Mouse (Mus musculus): ENCODE measurements at regions not wholly inside any gene's neighbourhood (a gene's known extent, or its start where the extent isn't known, plus 50 kb on each side); places are given as distances from the start of the nearest gene placed in this dataset.

DNA sequence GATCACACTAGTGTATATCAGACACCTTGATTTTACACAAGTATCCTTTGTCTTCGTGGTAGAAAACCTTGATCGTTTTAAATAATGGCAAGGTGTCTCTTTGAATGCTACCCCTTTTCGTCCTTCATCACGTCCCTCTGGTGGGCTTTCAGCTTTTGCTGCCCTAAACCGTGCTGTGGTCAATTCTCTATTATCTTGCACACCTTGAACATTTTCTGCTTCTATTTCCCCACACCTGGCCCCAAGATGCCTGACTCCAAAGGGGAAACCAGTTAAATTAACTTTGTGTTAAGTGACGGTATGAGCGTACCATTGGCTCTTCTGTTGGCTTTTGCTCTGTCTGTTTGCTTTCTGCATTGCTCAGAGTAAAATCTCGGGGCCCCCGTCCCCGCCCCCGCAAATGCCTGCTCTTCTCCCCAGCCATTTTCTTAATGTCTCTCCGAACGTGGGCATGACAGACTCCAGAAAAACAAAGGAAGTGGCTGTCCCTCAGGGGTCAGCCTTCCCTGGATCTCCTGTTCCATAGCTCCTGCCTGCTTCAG, 74.2 kb upstream of the Zfp217 start:
- WGBS = 33% methylated on average over 13 of the region's 13 CpGs
- DNase-seq (ENCODE audit: low read depth, low spot score) = no peak

DNA sequence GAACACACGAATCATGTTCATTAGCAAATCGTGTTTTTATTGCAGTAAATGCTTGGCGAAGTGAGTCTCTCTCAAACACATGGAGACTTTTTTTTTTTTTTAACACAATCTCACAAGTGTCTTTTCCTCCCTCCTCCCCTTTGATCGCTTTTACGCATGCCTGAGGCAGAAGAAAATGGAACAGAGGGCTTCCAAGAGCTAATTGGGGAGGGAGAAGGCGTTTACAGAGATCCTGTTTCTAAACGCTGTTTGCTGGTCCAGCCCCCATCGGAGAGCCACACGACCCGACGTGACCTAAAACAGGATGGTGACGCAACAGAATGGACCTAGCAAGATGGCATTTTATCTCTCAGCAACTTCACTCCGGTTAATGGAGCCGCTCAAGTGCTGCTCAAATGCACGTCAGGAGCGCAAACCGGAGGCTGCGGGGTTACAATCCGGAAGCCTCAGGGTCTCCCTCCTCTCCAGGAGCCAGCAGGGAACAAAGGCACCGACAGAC, 73.0 kb upstream of the Zfp217 start:
- 4% methylated on average over 20 of the region's 20 CpGs for WGBS
- DNase-seq (ENCODE audit: low read depth, low spot score) = no peak

DNA sequence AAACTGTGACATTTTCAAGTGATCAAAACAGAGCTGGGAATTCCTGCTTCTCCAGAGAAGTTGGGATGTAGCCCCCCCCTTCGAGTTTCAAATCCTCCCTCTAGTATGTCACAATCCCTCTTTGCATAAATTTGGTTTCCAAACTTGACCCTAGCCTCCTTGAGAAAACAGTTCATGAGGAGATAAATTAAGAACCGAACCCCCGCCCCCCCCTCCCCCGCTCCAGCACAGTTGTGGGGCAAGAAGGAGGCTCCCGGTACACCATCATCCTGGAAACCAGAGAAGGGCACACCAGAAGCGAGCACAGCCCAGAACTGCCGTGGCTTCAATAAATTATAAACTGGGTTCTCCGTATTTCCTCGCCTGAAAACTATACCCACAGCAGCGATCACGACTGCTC, 72.5 kb upstream of the Zfp217 start:
- WGBS = 17% methylated on average over 11 of the region's 11 CpGs
- no peak for DNase-seq (ENCODE audit: low read depth, low spot score)

DNA sequence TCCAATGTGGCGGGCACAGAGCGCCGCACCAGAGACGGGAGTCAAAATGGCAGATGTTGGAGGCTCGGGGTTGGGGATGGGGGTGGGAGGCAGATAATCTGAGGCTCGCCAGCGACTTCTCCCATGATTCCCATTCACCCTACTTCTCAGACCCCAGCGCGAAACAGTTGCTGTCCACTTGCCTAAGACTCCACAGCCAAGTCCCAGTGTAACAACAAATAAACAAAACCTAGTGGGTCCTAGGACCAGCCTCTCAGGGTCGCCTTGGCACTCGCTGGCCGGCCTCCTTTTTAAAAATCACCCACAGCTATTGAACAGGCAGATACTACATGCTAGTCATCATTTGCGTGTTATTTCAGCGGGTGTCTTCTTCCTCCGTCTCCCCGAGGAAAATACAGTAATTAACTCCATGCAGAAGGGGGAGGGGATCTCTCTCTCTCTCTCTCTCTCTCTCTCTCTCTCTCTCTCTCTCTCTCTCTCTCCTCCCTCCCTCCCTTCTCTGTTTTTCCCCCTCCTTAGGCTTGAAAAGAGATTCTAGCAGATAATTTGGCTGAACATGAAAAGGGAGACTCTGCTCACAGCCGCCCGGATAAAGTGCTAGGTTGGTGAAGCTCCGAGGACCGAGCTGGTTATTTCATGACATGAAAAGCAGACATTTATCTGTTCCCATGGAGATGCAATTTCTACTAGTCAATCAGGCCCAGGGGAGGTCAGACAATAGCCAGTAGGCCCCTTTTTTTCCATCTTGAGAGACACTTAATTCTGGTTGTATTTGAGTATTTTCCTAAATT, 71.9 kb upstream of the Zfp217 start:
- DNase-seq (ENCODE audit: low read depth, low spot score) = no peak
- WGBS = 47% methylated on average over 20 of the region's 20 CpGs

DNA sequence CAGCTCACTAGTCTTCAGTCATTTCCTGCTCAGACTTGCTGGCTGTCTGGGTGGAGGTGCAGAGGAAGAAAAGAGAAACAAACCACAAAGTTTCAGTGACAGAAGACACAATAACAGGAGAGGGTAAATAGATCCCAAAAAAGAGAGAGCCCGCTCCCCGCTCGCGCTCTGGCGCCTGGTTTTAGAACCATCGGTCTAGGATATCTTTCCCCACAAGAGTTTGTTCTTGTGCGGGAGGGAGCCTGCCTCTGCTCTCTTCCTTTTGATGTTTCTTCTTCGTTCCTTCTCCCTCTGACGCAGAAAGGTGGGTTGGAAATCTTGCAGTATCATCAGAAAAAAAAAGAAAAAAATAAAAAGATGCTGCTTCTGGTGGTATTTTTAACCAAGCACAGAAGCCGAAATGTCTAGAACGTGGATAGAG, 71.3 kb upstream of the Zfp217 start:
- 38% methylated on average over 11 of the region's 11 CpGs for WGBS
- DNase-seq (ENCODE audit: low read depth, low spot score) = no peak

DNA sequence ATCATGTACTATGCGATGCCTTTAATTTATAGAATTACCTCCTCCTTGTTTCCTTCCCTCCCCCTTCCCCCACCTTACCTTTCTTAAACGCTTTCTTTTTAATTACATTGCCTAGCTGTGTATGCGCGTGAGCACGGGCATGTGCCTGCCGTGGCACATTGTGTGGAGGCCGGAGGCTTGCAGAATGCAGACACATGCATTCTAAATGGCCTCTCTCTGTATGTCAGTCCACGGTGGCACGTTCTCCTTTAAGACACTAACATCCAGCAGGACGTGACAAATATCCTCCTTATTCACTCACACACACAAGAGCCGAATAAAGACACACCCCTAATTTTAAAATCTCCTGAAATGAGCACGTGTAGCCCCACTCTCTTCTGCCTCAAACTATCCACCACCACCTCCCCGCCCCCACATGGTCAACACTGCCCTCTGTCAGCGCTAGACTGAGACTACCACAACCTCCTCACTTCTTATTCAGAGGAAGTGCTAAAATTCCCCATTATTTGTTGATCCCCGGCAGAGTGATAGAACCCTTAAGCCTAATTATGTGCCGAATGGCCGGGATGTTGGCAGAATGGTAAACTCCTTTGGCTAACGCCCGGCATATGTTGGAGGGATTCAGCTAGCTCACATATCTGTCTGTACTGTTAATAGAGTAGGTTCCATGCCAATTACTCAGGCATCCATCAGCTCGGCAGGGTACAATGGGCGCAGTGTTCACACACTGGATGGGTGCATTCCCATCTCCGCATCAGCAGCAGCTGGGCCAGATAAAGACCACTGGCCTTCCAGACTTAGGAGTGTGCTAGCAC, 70.5 kb upstream of the Zfp217 start:
- no peak for DNase-seq (ENCODE audit: low read depth, low spot score)
- 21% methylated on average over 22 of the region's 22 CpGs for WGBS

DNA sequence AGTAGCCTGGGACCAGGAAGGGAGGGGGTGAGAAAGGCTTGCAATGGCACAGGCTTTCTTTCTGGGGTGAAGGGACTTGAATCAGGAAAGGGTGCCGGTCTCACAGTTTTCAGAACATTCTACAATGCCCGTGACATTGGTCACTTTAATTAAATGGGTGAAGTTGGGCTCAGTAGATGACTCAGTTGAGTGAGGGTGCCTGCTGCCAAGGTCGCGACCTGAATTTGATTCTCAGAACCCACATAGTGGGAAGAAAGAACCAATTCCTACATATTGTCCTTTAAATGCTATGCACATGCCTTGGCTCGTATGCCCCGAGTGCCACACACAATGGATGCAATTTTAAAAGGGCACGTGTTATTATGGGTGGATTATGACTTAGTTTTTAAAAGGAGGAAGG, 68.4 kb upstream of the Zfp217 start:
- 97% methylated on average over 7 of the region's 7 CpGs for WGBS
- DNase-seq (ENCODE audit: low read depth, low spot score) = no peak

DNA sequence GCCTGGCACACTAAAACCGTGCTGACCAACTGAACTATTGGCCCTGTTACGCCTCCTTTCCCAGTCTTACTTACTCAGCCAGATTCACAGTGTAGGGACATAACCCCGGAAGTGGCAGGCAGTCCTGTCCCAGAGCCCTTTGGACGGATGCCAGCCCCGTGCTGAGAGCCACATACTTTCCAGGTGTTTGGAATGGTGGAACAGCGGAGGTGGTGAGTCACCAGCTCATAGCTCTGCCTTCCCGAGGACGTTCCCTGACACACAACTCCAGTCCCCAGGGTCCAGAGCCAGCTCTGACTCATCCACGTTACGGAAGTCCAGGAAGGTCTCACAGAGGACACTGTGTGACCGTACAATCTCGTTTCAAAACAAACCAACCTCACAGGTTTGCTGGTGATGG, 61.2 kb upstream of the Zfp217 start:
- 11% methylated on average over 12 of the region's 12 CpGs for WGBS
- DNase-seq (ENCODE audit: low read depth, low spot score) = peak; percentile 99

DNA sequence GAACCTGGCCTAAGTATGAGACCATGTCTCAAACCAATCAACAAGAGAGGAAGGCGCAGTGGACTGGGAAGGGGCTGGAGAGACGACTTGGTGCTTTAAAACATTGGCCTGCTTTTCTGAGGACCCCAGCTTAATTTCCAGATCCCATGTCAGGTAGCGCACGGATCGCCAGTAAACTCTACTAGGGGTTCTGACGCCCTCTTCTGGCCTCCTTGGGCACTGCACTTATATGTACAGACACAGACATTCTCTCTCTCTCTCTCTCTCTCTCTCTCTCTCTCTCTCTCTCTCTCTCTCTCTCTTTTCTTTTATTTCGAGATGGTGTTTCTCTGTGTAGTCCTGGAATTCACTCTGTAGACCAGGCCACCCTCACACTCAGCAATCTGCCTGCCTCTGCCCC, 60.0 kb upstream of the Zfp217 start:
- DNase-seq (ENCODE audit: low read depth, low spot score) = no peak
- WGBS = 83% methylated on average over 7 of the region's 7 CpGs

DNA sequence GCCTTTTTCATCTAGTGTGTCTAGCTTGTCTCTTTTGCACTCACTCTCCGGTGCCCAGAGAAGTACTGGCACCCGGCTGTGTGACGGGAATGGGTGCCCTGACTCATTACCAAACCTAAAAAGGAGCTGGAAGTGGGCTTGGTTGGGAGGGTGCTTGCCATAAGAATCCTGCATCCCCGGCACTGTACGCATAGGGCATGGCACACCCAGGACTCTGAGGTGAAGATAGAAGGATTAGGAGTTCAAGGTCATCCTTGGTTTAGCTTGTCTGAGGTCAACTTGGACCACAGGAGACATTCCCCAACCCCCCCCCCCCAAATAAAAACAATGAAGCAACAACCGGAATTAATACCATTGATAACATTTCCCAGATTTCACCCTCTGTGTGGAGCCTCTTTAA, 59.5 kb upstream of the Zfp217 start:
- 93% methylated on average over 6 of the region's 6 CpGs for WGBS
- DNase-seq (ENCODE audit: low read depth, low spot score) = no peak

DNA sequence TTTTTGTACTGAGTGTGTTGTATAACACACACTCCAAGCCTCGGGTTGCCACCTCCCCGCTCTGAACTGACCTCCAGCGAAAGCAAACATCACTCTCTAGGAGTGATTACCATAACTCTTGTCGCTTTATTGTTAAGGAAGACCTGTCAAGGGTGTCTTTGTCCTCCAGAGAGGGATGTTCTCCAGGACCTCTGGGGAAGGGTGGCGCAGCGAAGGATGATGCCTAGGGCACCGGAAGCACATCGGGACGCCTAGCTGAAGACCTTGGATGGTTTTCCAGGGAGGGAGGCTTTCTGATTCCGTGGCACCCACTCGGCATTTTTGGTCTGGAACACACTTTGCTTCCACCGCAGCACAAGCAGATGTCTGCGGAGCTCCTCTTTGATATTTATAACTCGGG, 59.0 kb upstream of the Zfp217 start:
- WGBS = 61% methylated on average over 14 of the region's 14 CpGs
- DNase-seq (ENCODE audit: low read depth, low spot score) = no peak

DNA sequence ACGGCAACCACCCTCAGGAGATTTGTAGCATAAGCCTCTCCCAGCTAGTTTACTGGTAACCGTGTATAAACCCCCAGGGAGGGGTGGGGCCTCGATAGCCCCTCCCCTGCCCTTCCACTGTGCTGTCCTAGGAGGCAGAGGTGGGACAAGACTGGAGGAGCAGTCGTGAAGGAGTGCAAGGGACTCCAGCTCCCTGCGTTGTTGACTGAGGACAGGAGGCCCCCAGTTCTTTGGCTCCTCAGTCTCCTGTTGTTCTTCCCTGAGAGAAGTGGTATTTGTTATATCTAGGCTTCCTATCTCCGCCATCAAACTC, 58.5 kb upstream of the Zfp217 start:
- 22% methylated on average over 6 of the region's 6 CpGs for WGBS
- DNase-seq (ENCODE audit: low read depth, low spot score) = no peak

DNA sequence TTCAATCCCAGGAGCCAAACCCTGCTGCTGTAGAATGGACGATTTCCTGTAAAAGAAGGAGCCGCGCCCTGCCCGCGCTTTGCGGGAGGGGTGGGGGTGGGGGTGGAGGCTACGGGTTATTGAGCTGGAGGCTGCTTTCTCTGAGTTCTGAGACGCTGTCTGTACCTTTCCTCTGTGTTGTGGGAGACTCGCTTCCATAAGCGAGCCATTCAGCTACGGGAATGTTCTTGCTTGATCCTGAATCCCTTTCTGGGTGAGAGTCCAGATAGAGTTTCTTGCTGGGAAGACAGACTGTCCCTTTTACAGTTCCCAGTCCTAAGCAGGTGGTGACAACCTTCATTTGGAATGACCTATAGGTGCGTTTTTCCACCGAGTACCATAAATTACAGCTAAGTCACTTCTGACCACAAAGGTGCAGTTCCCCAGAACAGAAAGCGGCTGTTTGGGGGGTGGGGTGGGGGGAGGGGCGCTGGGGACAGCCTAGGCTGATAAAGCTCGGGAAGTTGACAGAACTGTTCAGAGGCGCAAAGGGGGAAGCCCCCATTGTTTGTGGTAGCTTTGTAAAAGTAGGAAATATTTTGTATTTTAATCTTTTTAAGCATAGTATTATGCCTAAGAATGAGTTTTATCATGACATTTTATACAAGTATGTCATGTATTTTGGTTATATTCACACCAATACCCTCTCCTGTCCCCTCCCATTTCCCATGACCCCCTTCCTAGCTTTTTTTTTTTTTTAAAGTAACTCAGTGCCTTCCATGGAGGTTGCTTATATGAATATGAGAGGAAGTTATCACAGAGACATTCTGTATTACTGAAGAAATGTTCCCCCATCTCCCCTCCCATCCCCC, 57.9 kb upstream of the Zfp217 start:
- WGBS = 2% methylated on average over 17 of the region's 17 CpGs
- no peak for DNase-seq (ENCODE audit: low read depth, low spot score)

DNA sequence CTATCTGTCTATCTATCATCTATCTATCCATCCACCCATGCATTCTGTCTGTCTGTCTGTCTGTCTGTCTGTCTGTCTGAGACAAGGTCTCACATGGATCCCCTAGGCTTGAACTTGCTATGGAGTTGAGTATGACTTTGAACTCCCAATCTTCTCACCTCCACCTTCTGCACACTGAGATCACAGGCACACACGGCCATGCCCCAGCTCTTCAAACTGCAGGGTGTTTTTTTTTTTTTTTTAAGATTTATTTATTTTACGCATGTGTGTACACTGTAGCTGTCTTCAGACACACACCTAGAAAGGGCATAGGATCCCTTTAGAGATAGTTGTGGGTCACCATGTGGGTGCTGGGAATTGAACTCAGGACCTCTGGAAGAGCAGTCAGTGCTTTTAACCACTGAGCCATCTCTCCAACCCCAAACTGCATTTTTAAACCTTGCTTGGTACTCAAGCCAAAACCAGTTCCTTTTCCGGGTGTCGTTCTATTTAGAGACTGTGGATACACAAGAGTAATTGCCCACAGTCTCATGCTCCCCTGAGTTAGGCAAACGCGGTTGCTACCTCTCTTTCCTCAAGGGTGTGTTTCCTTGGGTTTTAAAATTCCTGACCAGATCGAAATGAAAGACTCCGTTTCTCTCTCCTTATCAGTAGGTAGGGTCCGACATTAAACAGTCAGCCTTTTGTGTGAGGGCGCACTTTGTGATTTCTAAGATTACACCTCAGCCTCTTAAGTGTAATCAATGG, 57.0 kb upstream of the Zfp217 start:
- DNase-seq (ENCODE audit: low read depth, low spot score) = no peak
- 10% methylated on average over 10 of the region's 10 CpGs for whole genome bisulfite sequencing

DNA sequence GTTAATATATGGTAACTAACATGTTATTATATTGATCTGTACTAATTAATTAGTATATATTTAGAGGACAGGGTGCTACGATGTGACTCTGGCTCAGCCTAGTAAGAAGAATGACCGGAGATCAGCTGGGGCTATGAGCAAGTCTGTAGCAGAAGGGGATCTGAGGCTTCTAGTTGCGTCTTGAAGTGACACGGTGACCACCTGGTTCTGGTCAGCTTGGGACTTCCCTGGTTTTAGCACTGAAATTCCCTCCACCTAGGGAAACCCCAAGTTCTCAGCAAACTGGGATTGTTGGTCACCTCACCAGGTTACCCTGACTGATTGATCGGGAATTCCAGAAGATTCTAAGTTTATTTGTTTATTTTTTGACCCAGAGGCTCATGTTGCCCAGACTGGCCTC, 55.6 kb upstream of the Zfp217 start:
- 90% methylated on average over 5 of the region's 5 CpGs for WGBS
- DNase-seq (ENCODE audit: low read depth, low spot score) = no peak

DNA sequence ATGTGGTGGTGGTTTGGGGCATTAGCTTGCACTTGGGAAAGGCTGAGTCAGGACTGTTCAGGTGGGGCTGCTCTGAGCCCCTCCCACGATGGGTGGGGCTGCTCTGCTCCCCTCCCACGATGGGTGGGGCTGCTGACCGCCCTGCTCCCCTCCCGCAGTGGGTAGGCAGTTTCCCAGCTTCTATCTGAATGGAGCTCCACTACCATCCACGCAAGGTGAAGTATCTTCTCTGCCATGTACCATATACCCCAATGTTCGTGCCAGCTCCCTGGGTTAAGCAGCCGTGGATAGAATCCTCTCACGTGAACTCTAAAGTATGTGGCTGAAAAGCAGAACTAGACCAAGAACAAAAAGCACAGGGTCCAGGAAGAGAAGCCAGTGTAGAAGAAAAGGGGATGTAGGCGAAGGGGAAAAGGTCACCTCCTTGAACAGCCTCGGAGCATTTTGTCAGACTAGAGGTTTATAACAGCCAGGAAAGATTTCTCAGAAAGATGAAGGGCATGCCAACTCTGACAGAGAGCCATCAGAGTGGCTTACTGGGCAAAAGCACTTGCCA, 54.0 kb upstream of the Zfp217 start:
- 59% methylated on average over 10 of the region's 10 CpGs for WGBS
- DNase-seq (ENCODE audit: low read depth, low spot score) = no peak
